Mouse (Mus musculus) ovary, adult 18-20 months (tissue): Measurements from ENCODE around the gene Cep112.

Experiments used
- DNase-seq: peaks from one replicate; pipeline ENCODE4 v3.0.0; 2022; ENCODE audit warnings: low spot score, mixed read lengths

The Cep112 gene

GRCm38 (mm10) chr11:108606036-108606435, 181.0 kb downstream of the Cep112 start:
- DNase-seq = no peak

- no peak for DNase-seq
Measured at GRCm38 (mm10) chr11:108606836-108607235, 181.8 kb downstream of the Cep112 start.

GRCm38 (mm10) chr11:108620628-108621433, 195.8 kb downstream of the Cep112 start:
- DNase-seq = no peak

- DNase-seq = no peak
Measured at GRCm38 (mm10) chr11:108621434-108621901, 196.5 kb downstream of the Cep112 start.

GRCm38 (mm10) chr11:108625546-108626232, 200.7 kb downstream of the Cep112 start:
- DNase-seq = peak; percentile 21

GRCm38 (mm10) chr11:108637780-108638179, 212.8 kb downstream of the Cep112 start:
- no peak for DNase-seq

GRCm38 (mm10) chr11:108655574-108655973, 230.6 kb downstream of the Cep112 start:
- DNase-seq = no peak

GRCm38 (mm10) chr11:108682014-108682413, 257.0 kb downstream of the Cep112 start:
- DNase-seq = no peak

- DNase-seq = no peak
Measured at GRCm38 (mm10) chr11:108696563-108696962, 271.6 kb downstream of the Cep112 start.

GRCm38 (mm10) chr11:108752301-108752700, 327.3 kb downstream of the Cep112 start:
- DNase-seq = peak; percentile 91

GRCm38 (mm10) chr11:108752765-108753164, 327.8 kb downstream of the Cep112 start:
- no peak for DNase-seq

GRCm38 (mm10) chr11:108753361-108754240, 328.6 kb downstream of the Cep112 start:
- no peak for DNase-seq

GRCm38 (mm10) chr11:108757211-108757610, 332.2 kb downstream of the Cep112 start:
- DNase-seq = no peak

- DNase-seq = no peak
Measured at GRCm38 (mm10) chr11:108757626-108758430, 332.8 kb downstream of the Cep112 start.

- DNase-seq = no peak
Measured at GRCm38 (mm10) chr11:108770064-108770463, 345.1 kb downstream of the Cep112 start.

GRCm38 (mm10) chr11:108774019-108774670, 349.2 kb downstream of the Cep112 start:
- peak; percentile 23 for DNase-seq

- DNase-seq = no peak
Measured at GRCm38 (mm10) chr11:108777158-108777557, 352.2 kb downstream of the Cep112 start.

GRCm38 (mm10) chr11:108780271-108781250, 355.6 kb downstream of the Cep112 start:
- no peak for DNase-seq

GRCm38 (mm10) chr11:108798398-108798797, 373.4 kb downstream of the Cep112 start:
- DNase-seq = no peak

- no peak for DNase-seq
Measured at GRCm38 (mm10) chr11:108799695-108800094, 374.7 kb downstream of the Cep112 start.
